ENCODE assay signal across 23 mouse cellular contexts in the genomic region with DNA sequence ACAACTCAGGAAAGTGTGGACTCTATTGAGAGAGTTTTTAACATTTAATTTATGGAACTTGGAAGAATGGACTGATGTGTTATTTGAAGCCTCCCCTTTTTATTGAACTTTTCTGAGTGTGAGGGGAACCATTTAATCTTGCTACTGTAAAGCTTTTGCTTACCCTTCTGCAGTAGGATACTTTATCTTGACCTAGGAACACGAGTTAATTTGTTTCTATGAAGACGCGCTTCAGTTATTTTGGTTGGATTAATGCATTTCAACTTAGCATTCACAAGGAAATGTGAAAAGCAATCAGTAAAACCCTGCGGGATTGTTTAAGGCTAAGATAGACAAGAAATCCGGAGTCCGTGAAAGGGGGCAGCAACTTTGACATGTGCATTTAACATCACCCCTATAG.
"Had no signal": no experiment of that assay in that cellular context is flagged by ENCODE, and none has a peak within 500 bp of the region (broad histone marks: within the 10 kb centered on the region; RNA-seq: fewer than 3 reads in every experiment).

No protein-coding gene starts in this region.

- H3K27ac ChIP-seq: forebrain, embryonic 15.5 days; heart, adult 2 months; heart, embryonic 13.5 days; heart, embryonic 15.5 days; hindbrain, embryonic 13.5 days; hindbrain, embryonic 15.5 days; hindbrain, postnatal 0 days; limb, embryonic 13.5 days; limb, embryonic 15.5 days; liver, embryonic 12.5 days; liver, embryonic 14.5 days had no signal

- H3K36me3 ChIP-seq: forebrain, embryonic 15.5 days; heart, embryonic 13.5 days; heart, embryonic 15.5 days; hindbrain, embryonic 13.5 days; hindbrain, embryonic 15.5 days; limb, embryonic 13.5 days; limb, embryonic 15.5 days; liver, embryonic 12.5 days had no signal

- H3K27me3 ChIP-seq: forebrain, embryonic 15.5 days; heart, embryonic 13.5 days; heart, embryonic 15.5 days; hindbrain, embryonic 13.5 days; hindbrain, embryonic 15.5 days; limb, embryonic 13.5 days; limb, embryonic 15.5 days; liver, embryonic 12.5 days had no signal

- H3K9ac ChIP-seq: forebrain, embryonic 15.5 days; forebrain, postnatal 0 days; heart, embryonic 13.5 days; heart, embryonic 15.5 days; hindbrain, embryonic 13.5 days; hindbrain, embryonic 15.5 days; limb, embryonic 13.5 days; limb, embryonic 15.5 days; liver, embryonic 12.5 days; liver, embryonic 14.5 days had no signal

- H3K4me1 ChIP-seq: forebrain, embryonic 15.5 days; hindbrain, embryonic 13.5 days; hindbrain, embryonic 15.5 days; limb, embryonic 15.5 days; liver, embryonic 12.5 days had no signal

- DNase-seq: forebrain, postnatal 0 days; gastrocnemius, postnatal 14 days; gastrocnemius, postnatal 36 days; heart, adult 11 months; heart, adult 2 months; heart, postnatal 14 days; heart, postnatal 36 days; kidney, postnatal 14 days; layer of hippocampus, adult 9-11 months; layer of hippocampus, postnatal 36 days; left cerebral cortex, postnatal 4 days; lung, adult 18-20 months had no signal

- H3K9me3 ChIP-seq: forebrain, embryonic 15.5 days; heart, embryonic 13.5 days; heart, embryonic 15.5 days; hindbrain, embryonic 13.5 days; hindbrain, embryonic 15.5 days; limb, embryonic 13.5 days; limb, embryonic 15.5 days; liver, embryonic 12.5 days had no signal

- H3K4me2 ChIP-seq: forebrain, embryonic 15.5 days; heart, embryonic 13.5 days; heart, embryonic 15.5 days; hindbrain, embryonic 13.5 days; hindbrain, embryonic 15.5 days; limb, embryonic 13.5 days; limb, embryonic 15.5 days; liver, embryonic 12.5 days had no signal

- ATAC-seq: forebrain, embryonic 15.5 days; forebrain, postnatal 0 days; hindbrain, postnatal 0 days; intestine, embryonic 16.5 days; liver, embryonic 12.5 days had no signal

- H3K4me3 ChIP-seq: forebrain, embryonic 15.5 days; heart, adult 2 months; heart, embryonic 13.5 days; heart, embryonic 15.5 days; hindbrain, embryonic 13.5 days; hindbrain, embryonic 15.5 days; limb, embryonic 13.5 days; limb, embryonic 15.5 days; liver, embryonic 12.5 days had no signal
